Mouse (Mus musculus) bone marrow, adult 2 months (tissue): ENCODE measurements around the gene Ace.

Experiments
- CTCF ChIP-seq: fragments of 200-500 bp; IDR thresholded peaks from 2 replicates; pipeline ENCODE4 v1.5.1; 2011; ENCODE audit warnings: low read length, control low read depth; ENCODE audit not compliant: control insufficient read depth, insufficient read depth
- POLR2A ChIP-seq: fragments of 200-500 bp; IDR thresholded peaks from 2 replicates; pipeline ENCODE4 v1.6.1; 2011; ENCODE audit warnings: low read depth, mild to moderate bottlenecking, control low read depth, low read length, borderline replicate concordance; ENCODE audit not compliant: control insufficient read depth

DNA sequence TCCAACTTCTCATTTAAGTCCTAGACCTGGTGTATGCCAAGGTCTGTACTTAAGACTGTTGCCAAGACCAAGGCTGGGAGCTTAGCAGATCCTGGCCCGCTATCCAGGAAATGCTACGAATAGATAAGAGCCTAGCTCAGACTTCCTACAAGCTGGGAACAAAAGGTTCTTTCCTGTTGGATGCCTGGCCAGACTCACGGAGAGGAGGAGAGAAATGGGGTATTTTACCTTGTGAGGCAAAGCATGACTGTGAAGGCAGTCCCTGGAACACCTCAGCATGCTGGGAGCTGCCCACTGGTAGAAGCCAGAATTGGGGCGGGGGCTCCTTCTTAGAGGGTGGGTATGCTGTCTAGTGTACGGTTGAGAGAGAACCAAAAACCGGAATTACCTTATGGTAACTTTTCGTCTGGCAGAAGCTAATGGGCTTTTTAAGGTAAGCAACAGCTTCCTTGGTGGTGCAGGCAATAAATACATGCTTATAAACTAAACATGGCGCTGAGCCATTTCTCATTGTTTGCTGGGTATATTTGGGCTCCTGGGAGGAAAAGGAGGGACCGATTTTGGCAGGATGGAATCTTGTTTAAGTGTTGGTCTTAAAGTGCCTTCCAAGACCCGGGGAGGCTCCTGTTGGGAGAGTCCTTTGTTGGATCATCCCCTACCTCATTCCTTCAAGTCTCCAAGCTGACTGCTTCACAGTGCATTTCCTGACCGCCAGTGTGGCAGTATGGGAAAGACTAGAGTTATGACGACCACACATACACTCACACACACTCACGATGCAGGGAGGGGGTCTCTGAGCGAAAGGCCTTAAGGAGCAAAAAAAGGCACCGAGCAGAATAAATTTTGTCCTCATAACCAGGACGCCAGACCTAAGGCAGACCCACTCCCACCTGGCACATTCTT lies 22.7 kb upstream of the Ace start:
- TF ChIP-seq POLR2A (no peak), CTCF (no peak)
